Mouse (Mus musculus) liver, embryonic 18 days (tissue): Measurements from ENCODE around the gene Tmbim7. TPM values are rescaled to one million over a fixed set of nuclear protein-coding genes. Genes with fewer than 3 reads are reported as not detected.

ENCODE experiments used
- polyA plus RNA-seq: library from polyadenylated mRNA; depleted of rRNA; stranded (reverse); fragments of >200 nt; gene quantifications from 2 replicates; pipeline ENCODE4 v1.2.3, GENCODE M21; 2012; rRNA removed

Tmbim7 gene
- polyA plus RNA-seq: not detected in 2 replicates

GRCm38 (mm10) chr5:3650881-3651280, at the start of gene Tmbim7:
Tmbim7 (plus strand) TSS chr5:3651181.

GRCm38 (mm10) chr5:3657085-3657484, 6.1 kb downstream of the Tmbim7 start, which contains the start of gene Gatad1:
Gatad1 (minus strand) TSS chr5:3657185.

Other genes starting within 250 kb of the Tmbim7 start
- gene Fam133b, start 107.3 kb upstream of the Tmbim7 start, polyA plus RNA-seq: 8.0 and 8.3 TPM in 2 replicates
- 1.3 and 1.4 TPM in 2 replicates for gene 1700109H08Rik, start 79.6 kb upstream of the Tmbim7 start, polyA plus RNA-seq
- gene Pex1, start 55.1 kb upstream of the Tmbim7 start, polyA plus RNA-seq: 7.5 and 7.6 TPM in 2 replicates
- gene Rbm48, start 54.6 kb upstream of the Tmbim7 start, polyA plus RNA-seq: 3.1 and 4.1 TPM in 2 replicates
- 24.6 and 25.6 TPM in 2 replicates for gene Gatad1, start 6.0 kb downstream of the Tmbim7 start, polyA plus RNA-seq
- gene Ankib1, start 151.7 kb downstream of the Tmbim7 start, polyA plus RNA-seq: 2.8 and 2.9 TPM in 2 replicates
- 10.2 and 10.3 TPM in 2 replicates for gene Krit1, start 152.0 kb downstream of the Tmbim7 start, polyA plus RNA-seq
- 0.01 TPM in 2 replicates for gene Lrrd1, start 194.0 kb downstream of the Tmbim7 start, polyA plus RNA-seq
- 2.1 and 2.3 TPM in 2 replicates for gene Mterf1a, start 242.8 kb downstream of the Tmbim7 start, polyA plus RNA-seq